Mouse (Mus musculus) neural tube, embryonic 10.5 days (tissue): Measurements from ENCODE around the gene Lpcat3.
"Not testable (repeated sequence)": the region's sequence is repeated elsewhere in the genome, so short reads cannot be mapped to it uniquely, and the experiment has no call there.

Experiments
- DNase-seq: peaks from one replicate; pipeline ENCODE4 v3.0.0-alpha.2; 2017; ENCODE audit warnings: low spot score; ENCODE audit errors: extremely low spot score

The Lpcat3 gene

GRCm38 (mm10) chr6:124676171-124676570 is 13.3 kb downstream of the Lpcat3 start:
- DNase-seq: no peak

GRCm38 (mm10) chr6:124678769-124679168 is 15.9 kb downstream of the Lpcat3 start:
- DNase-seq: no peak

GRCm38 (mm10) chr6:124679486-124679885 is 16.7 kb downstream of the Lpcat3 start:
- no peak for DNase-seq

GRCm38 (mm10) chr6:124682291-124682690 is 19.5 kb downstream of the Lpcat3 start:
- not testable (repeated sequence) for DNase-seq

GRCm38 (mm10) chr6:124683591-124684417 is 21.0 kb downstream of the Lpcat3 start:
- no peak for DNase-seq

- no peak for DNase-seq
Measured at GRCm38 (mm10) chr6:124685606-124686386, 23.0 kb downstream of the Lpcat3 start.

GRCm38 (mm10) chr6:124686644-124687043 is 23.8 kb downstream of the Lpcat3 start:
- DNase-seq: not testable (repeated sequence)

- no peak for DNase-seq
Measured at GRCm38 (mm10) chr6:124688151-124688758, 25.4 kb downstream of the Lpcat3 start.

- no peak for DNase-seq
Measured at GRCm38 (mm10) chr6:124689011-124689410, 26.2 kb downstream of the Lpcat3 start.

GRCm38 (mm10) chr6:124690517-124690916 is 27.7 kb downstream of the Lpcat3 start:
- DNase-seq: no peak

- no peak for DNase-seq
Measured at GRCm38 (mm10) chr6:124693243-124693981, 30.6 kb downstream of the Lpcat3 start.

GRCm38 (mm10) chr6:124694166-124694955 is 31.5 kb downstream of the Lpcat3 start:
- no peak for DNase-seq

- no peak for DNase-seq
Measured at GRCm38 (mm10) chr6:124696441-124697150, 33.8 kb downstream of the Lpcat3 start.

GRCm38 (mm10) chr6:124698751-124699150 is 35.9 kb downstream of the Lpcat3 start:
- DNase-seq: no peak

GRCm38 (mm10) chr6:124699366-124699765 is 36.5 kb downstream of the Lpcat3 start:
- DNase-seq: no peak

- DNase-seq: no peak
Measured at GRCm38 (mm10) chr6:124699962-124700610, 37.3 kb downstream of the Lpcat3 start.

GRCm38 (mm10) chr6:124701338-124701737 is 38.5 kb downstream of the Lpcat3 start:
- no peak for DNase-seq

- no peak for DNase-seq
Measured at GRCm38 (mm10) chr6:124702102-124702783, 39.4 kb downstream of the Lpcat3 start.

- DNase-seq: peak; percentile 69
Measured at GRCm38 (mm10) chr6:124702784-124703103, 39.9 kb downstream of the Lpcat3 start.
